Mouse (Mus musculus) central nervous system, embryonic 14 days (tissue): ENCODE data around the gene Adgrg5. TPM values are rescaled to one million over a fixed set of nuclear protein-coding genes. Genes with fewer than 3 reads are reported as not detected.

Experiments used
- polyA plus RNA-seq: library from polyadenylated mRNA; depleted of rRNA; stranded (reverse); fragments of >200 nt; gene quantifications from 2 replicates; pipeline ENCODE4 v1.2.3, GENCODE M21; 2012; rRNA removed

The Adgrg5 gene
- polyA plus RNA-seq: 0.31 and 0.34 TPM in 2 replicates

DNA sequence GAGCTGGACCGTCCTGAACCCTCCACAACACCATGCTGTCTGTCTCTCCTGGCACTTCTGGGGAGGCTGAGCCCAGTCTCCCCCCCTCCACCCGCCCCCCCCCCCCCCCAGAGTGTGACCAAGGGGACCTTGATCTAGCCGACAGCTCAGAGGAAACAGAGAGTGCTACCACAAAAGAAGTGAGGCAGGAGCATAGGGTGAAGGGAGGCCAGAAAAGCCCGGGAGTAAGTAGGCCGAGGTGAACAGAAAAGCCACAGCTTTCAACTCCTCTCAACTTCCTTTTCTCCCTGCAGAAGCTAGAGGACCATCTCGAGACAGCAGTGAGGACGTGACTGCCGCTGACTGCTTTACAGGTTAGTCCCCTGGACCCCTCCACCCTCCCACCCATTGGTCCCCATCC, at the start of gene Adgrg5:
Gene Adgrg5, plus strand, starts transcription at position 290 of the 400 bp plus-strand sequence.

DNA sequence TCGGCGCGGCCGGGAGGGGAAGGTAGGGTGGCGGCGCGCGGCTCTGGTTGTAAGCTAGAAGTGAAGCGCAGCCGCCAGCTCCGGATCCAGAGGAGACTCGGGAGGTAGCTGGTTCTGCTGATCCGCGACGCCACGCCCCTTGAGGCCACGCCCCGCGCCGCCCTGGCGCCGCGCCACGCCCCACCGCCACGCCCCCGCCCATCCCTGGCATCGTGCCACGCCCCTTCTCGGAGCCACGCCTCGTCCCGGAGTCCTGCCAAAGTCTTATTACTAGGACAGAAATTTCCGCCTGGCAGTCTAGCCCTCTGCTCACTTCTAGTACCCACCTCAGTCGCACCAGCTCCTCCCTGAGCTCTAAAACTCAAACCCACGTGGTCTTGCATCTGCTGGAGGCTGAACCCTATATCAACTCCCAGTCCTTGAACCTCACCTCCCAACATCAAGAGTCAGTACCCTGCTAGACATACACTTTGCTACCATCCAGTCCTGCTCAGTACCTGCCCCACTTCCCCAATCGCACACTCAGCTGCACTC, 47.2 kb upstream of the Adgrg5 start, which contains the start of gene Dok4:
Gene Dok4, minus strand, starts transcription at position 134 of the 534 bp plus-strand sequence.

DNA sequence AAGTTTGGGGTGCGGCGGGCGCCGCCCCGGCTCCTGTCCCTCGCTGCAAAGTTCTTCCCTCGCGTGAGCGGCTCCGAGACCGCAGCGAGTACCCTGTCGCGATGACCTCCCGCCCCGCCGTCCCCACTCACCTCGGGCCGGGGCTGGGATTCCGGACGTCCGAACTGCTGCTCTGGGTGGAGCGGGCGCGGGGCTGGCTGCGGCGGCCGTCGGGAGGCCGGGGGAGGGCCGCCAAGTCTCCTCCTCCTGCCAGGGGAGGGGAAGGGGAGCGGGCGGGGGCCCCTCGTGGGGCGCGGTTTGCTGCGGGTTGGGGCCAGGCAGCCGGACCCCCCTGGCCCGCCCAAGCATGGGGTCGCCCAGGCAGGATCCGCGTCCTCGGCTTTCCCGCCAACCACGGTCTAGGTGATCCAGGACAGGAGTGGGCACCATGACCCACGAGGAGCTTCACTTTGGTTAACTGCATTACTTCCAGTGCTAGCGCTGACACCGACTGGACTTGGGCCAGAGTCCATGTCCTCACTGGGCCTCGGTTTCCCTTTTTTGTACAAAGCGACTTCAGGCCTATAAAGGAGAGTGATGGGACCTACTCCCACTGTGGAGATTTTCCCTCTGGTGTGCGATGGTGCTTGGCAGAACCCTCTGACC, 5.5 kb upstream of the Adgrg5 start, which contains the start of gene Ccdc102a:
Gene Ccdc102a, minus strand, starts transcription at position 248 of the 645 bp plus-strand sequence.

DNA sequence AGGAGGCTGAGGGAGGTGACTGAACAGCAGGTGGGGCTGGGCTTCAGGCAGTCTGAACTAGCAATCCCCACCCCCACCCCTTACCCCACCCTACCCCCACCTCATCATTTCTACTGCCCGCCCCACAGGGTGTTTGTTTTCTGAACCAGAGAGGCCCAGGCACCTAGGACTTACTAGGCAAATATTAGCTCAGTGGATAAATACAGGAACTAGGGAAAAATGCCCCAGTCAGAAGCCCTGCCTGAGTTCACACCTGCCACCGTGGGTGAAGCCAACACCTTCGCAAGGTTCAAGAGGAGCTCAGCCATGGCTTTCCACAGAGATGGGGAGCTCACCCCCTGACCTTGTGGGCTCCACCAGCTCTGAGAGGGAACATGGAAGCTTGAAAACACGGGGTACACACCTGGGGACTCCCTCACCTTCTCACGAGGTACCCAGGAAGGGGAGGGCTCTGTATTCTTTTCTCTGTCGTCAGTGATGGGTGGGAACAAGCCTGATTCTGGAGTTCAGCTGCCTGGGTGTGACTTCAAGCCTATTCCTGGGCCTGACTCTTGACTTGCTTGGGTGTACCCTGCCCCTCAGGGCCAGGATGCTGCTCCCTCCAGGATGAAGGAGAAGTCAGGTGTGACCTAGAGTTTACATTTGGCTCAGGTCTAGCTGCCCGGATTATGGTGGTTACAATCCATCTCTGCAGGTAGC, 51.1 kb downstream of the Adgrg5 start, which contains the start of gene Adgrg1:
Gene Adgrg1, plus strand, starts transcription at position 285 of the 699 bp plus-strand sequence.

Other genes with a start within 250 kb of the Adgrg5 start
- gene Pllp, start 227.4 kb upstream of the Adgrg5 start, polyA plus RNA-seq: 0.70 and 0.74 TPM in 2 replicates
- 0.36 and 0.79 TPM in 2 replicates for gene Ccl22, start 178.1 kb upstream of the Adgrg5 start, polyA plus RNA-seq
- 19.7 and 21.7 TPM in 2 replicates for gene Cx3cl1, start 151.7 kb upstream of the Adgrg5 start, polyA plus RNA-seq
- 0.30 TPM in 1 of 2 replicates, not detected in the other for gene Ccl17, start 113.2 kb upstream of the Adgrg5 start, polyA plus RNA-seq
- gene Coq9, start 85.4 kb upstream of the Adgrg5 start, polyA plus RNA-seq: 66.2 and 67.0 TPM in 2 replicates
- gene Ciapin1, start 85.3 kb upstream of the Adgrg5 start, polyA plus RNA-seq: 77.2 and 78.1 TPM in 2 replicates
- 127 and 139 TPM in 2 replicates for gene Polr2c, start 66.2 kb upstream of the Adgrg5 start, polyA plus RNA-seq
- 68.6 and 72.1 TPM in 2 replicates for gene Dok4, start 47.4 kb upstream of the Adgrg5 start, polyA plus RNA-seq
- gene Ccdc102a, start 5.6 kb upstream of the Adgrg5 start, polyA plus RNA-seq: 11.4 and 19.4 TPM in 2 replicates
- 326 and 465 TPM in 2 replicates for gene Adgrg1, start 51.1 kb downstream of the Adgrg5 start, polyA plus RNA-seq
- gene Adgrg3, start 94.0 kb downstream of the Adgrg5 start, polyA plus RNA-seq: 2.3 and 2.7 TPM in 2 replicates
- gene Drc7, start 131.4 kb downstream of the Adgrg5 start, polyA plus RNA-seq: 2.0 and 2.1 TPM in 2 replicates
- gene Katnb1, start 157.5 kb downstream of the Adgrg5 start, polyA plus RNA-seq: 49.0 and 50.8 TPM in 2 replicates